Mouse (Mus musculus) stomach, postnatal 0 days (tissue): ENCODE measurements around the gene Nle1.

Source experiments
- CTCF ChIP-seq: IDR thresholded peaks from 2 replicates; pipeline ENCODE4 v1.5.1; 2016; ENCODE audit warnings: antibody characterized with exemption, low read depth, mild to moderate bottlenecking, moderate library complexity
- EP300 ChIP-seq: optimal IDR thresholded peaks from 2 replicates; pipeline ENCODE3; 2016; ENCODE audit warnings: antibody characterized with exemption

GRCm38 (mm10) chr11:82950736-82951481 lies 42.7 kb upstream of the Nle1 start, which contains the start of gene Slfn5:
- TF ChIP-seq EP300 (no peak), CTCF (no peak)
